Mouse (Mus musculus): ENCODE measurements around the gene Lca5l. TPM values are rescaled to one million over a fixed set of nuclear protein-coding genes. Genes with fewer than 3 reads are reported as not detected.

The Lca5l gene
- total and polyA plus RNA-seq, 3 experiments, result 0.12 to 0.24 TPM; not detected in 1

DNA sequence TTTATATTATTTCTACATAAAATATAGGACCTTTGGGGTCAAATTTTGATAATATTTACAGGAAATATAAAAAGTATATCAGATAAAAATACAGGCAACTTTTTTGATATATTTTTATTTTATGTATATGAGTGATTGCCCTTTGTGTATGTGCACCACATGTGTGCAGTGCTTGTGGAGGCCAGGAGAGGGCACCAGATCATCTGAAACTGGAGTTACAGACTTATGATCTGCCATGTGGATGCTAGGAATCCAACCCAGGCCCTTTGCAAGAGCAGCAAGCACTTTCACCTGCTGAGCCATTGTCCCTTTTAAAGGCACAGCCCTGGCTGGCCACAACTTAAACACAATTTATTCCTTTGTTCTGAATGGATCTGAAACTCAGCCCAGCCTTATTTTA, 12.9 kb downstream of the Lca5l start:
- no peaks in the 10 kb centered on the region for H3K36me3 ChIP-seq (ENCODE audit: control insufficient read depth in 1 of 2, insufficient read depth in 2 of 2, low read length in 2 of 2)
- no peaks in the 10 kb centered on the region for H3K4me1 ChIP-seq (ENCODE audit: control insufficient read depth in 1 of 2, insufficient read depth in 2 of 2, low read length in 2 of 2)
- H3K4me3 ChIP-seq (ENCODE audit: control insufficient read depth in 1 of 2, insufficient read depth in 1 of 2, low read depth in 2 of 2, low read length in 2 of 2), result no peak overlapping the region
- H3K9ac ChIP-seq (ENCODE audit: control insufficient read depth, low read depth, low read length, poor library complexity, severe bottlenecking), result no peak overlapping the region
- TF ChIP-seq SMC3 (IDR thresholded peaks at IDR 0.05; ENCODE audit: low read depth, low read length) (no peak), ZKSCAN1 (IDR thresholded peaks at IDR 0.05; ENCODE audit: low read depth, low read length) (no peak), CTCF (IDR thresholded peaks at IDR 0.05 in 2 of 3, conservative IDR thresholded peaks at IDR 0.05 in 1 of 3; ENCODE audit: control insufficient read depth in 1 of 3, insufficient read depth in 1 of 3, low read depth in 2 of 3, low read length in 3 of 3, poor library complexity in 1 of 3, severe bottlenecking in 1 of 3) (peak; percentile 4 to 21 (median 21); a peak in 2 of 6 replicates), UBTF (IDR thresholded peaks at IDR 0.05; ENCODE audit: borderline replicate concordance, insufficient read depth, low read depth, low read length) (no peak), RCOR1 (IDR thresholded peaks at IDR 0.05; ENCODE audit: low read depth, low read length) (no peak), SIN3A (IDR thresholded peaks at IDR 0.05; ENCODE audit: low read length) (no peak)
- DNase-seq (ENCODE audit: low read depth, low spot score), result peak; percentile 18
- H3K79me2 ChIP-seq (ENCODE audit: control insufficient read depth, insufficient read depth, low read length, poor library complexity), result no peaks in the 10 kb centered on the region
- no peaks in the 10 kb centered on the region for H3K9me3 ChIP-seq (replicated peaks; ENCODE audit: insufficient read depth, low read length)
- no peak overlapping the region for H3K27ac ChIP-seq (ENCODE audit: control insufficient read depth, low read depth, low read length)
- no peaks in the 10 kb centered on the region for H3K27me3 ChIP-seq (ENCODE audit: control insufficient read depth in 1 of 2, insufficient read depth in 2 of 2, low read length in 2 of 2)

DNA sequence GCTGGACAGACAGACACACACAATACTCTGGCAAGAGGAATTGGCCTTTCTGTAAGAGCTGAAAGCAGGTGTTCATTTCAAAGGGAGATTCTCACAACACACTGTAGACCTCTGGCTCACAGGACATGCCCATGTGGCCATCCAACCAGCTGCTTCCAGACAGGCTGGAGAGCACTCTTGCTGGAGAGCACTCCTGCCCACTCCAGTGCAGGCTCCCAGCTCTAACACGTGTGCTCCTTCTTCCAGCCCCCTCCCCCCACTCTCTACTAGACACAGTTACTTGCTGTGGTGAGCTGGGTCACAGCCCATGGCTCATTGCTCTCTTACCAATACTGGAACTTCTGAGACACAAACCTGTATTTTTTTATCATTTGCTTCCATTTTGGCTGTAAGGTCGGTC, 16.7 kb downstream of the Lca5l start:
- no peak overlapping the region for H3K4me3 ChIP-seq (ENCODE audit: control insufficient read depth in 1 of 2, insufficient read depth in 1 of 2, low read depth in 2 of 2, low read length in 2 of 2)
- H3K27ac ChIP-seq (ENCODE audit: control insufficient read depth, low read depth, low read length), result no peak overlapping the region
- H3K9me3 ChIP-seq (replicated peaks; ENCODE audit: insufficient read depth, low read length), result no peaks in the 10 kb centered on the region
- H3K36me3 ChIP-seq (ENCODE audit: control insufficient read depth in 1 of 2, insufficient read depth in 2 of 2, low read length in 2 of 2), result no peaks in the 10 kb centered on the region; a peak in 1 of 4 replicates
- H3K79me2 ChIP-seq (ENCODE audit: control insufficient read depth, insufficient read depth, low read length, poor library complexity), result no peaks in the 10 kb centered on the region
- no peaks in the 10 kb centered on the region for H3K27me3 ChIP-seq (ENCODE audit: control insufficient read depth in 1 of 2, insufficient read depth in 2 of 2, low read length in 2 of 2)
- no peak for DNase-seq (ENCODE audit: low read depth, low spot score)
- TF ChIP-seq RCOR1 (IDR thresholded peaks at IDR 0.05; ENCODE audit: low read depth, low read length) (no peak), GATA1 (IDR thresholded peaks at IDR 0.05; ENCODE audit: low read depth, low read length) (no peak), EP300 (IDR thresholded peaks at IDR 0.05; ENCODE audit: low read depth in 1 of 2, low read length in 2 of 2) (no peak), ZC3H11A (IDR thresholded peaks at IDR 0.05; ENCODE audit: low read depth, low read length) (no peak), ZMIZ1 (IDR thresholded peaks at IDR 0.05; ENCODE audit: low read depth, low read length) (no peak)
- H3K4me1 ChIP-seq (ENCODE audit: control insufficient read depth in 1 of 2, insufficient read depth in 2 of 2, low read length in 2 of 2), result no peaks in the 10 kb centered on the region
- H3K9ac ChIP-seq (ENCODE audit: control insufficient read depth, low read depth, low read length, poor library complexity, severe bottlenecking), result no peak overlapping the region

DNA sequence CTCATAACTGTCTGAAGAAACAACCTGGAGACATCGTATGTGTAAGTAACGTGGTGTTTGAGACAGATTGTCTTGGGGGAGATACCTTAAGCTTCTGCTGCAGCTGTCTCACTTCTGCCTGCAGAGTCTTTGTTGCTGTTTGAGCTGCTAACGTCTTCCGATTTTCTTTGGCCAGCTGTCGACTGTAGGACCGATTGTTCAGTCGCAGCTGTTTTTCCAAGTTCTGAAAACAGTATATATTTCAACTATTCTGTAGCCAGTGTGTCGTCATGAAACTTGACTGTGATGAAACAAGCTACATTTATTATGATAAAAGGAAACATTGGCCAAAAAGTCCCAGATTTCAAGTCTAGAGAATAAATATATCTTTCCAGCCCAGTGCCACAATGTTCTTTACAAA, 18.4 kb downstream of the Lca5l start:
- no peak overlapping the region for H3K9ac ChIP-seq (ENCODE audit: control insufficient read depth, low read depth, low read length, poor library complexity, severe bottlenecking)
- no peaks in the 10 kb centered on the region for H3K4me1 ChIP-seq (ENCODE audit: control insufficient read depth in 1 of 2, insufficient read depth in 2 of 2, low read length in 2 of 2)
- H3K79me2 ChIP-seq (ENCODE audit: control insufficient read depth, insufficient read depth, low read length, poor library complexity), result no peaks in the 10 kb centered on the region
- H3K36me3 ChIP-seq (ENCODE audit: control insufficient read depth in 1 of 2, insufficient read depth in 2 of 2, low read length in 2 of 2), result no peaks in the 10 kb centered on the region; a peak in 1 of 4 replicates
- no peak overlapping the region for H3K4me3 ChIP-seq (ENCODE audit: control insufficient read depth in 1 of 2, insufficient read depth in 1 of 2, low read depth in 2 of 2, low read length in 2 of 2)
- TF ChIP-seq CHD2 (IDR thresholded peaks at IDR 0.05; ENCODE audit: low read length) (no peak), POLR2A (IDR thresholded peaks at IDR 0.05; ENCODE audit: control insufficient read depth in 1 of 2, insufficient read depth in 1 of 2, low read depth in 1 of 2, low read length in 2 of 2, poor library complexity in 1 of 2) (no peak), KAT2A (conservative IDR thresholded peaks at IDR 0.05; ENCODE audit: low read depth, low read length) (no peak), ZC3H11A (IDR thresholded peaks at IDR 0.05; ENCODE audit: low read depth, low read length) (no peak), TAL1 (IDR thresholded peaks at IDR 0.05; ENCODE audit: low read length) (no peak), ELF1 (IDR thresholded peaks at IDR 0.05; ENCODE audit: low read depth, low read length) (no peak), MXI1 (IDR thresholded peaks at IDR 0.05; ENCODE audit: low read depth, low read length) (no peak), E2F4 (IDR thresholded peaks at IDR 0.05; ENCODE audit: borderline replicate concordance, low read depth, low read length) (no peak), CHD1 (IDR thresholded peaks at IDR 0.05; ENCODE audit: low read depth, low read length) (no peak), POLR2AphosphoS2 (IDR thresholded peaks at IDR 0.05; ENCODE audit: low read length) (no peak), TBP (IDR thresholded peaks at IDR 0.05; ENCODE audit: low read depth, low read length) (no peak), POLR2AphosphoS5 (IDR thresholded peaks at IDR 0.05; ENCODE audit: borderline replicate concordance, low read depth, low read length) (no peak), HCFC1 (IDR thresholded peaks at IDR 0.05; ENCODE audit: low read depth, low read length) (no peak)
- DNase-seq (ENCODE audit: low read depth, low spot score), result no peak
- H3K27me3 ChIP-seq (ENCODE audit: control insufficient read depth in 1 of 2, insufficient read depth in 2 of 2, low read length in 2 of 2), result no peaks in the 10 kb centered on the region
- H3K9me3 ChIP-seq (replicated peaks; ENCODE audit: insufficient read depth, low read length), result no peaks in the 10 kb centered on the region
- H3K27ac ChIP-seq (ENCODE audit: control insufficient read depth, low read depth, low read length), result no peak overlapping the region
